Mouse (Mus musculus) myocyte (in vitro differentiated cells): ENCODE results near the gene Dpy19l1. TPM values are rescaled to one million over a fixed set of nuclear protein-coding genes. Genes with fewer than 3 reads are reported as not detected.

Source experiments
- H3K27me3 ChIP-seq: one replicate; pipeline ENCODE4 v1.6.1; 2011; ENCODE audit not compliant: control insufficient read depth, insufficient read depth, insufficient read length
- H3K36me3 ChIP-seq: one replicate; pipeline ENCODE4 v1.6.1; 2011; ENCODE audit not compliant: control insufficient read depth, insufficient read depth
- H3K4me2 ChIP-seq: one replicate; pipeline ENCODE4 v1.6.1; 2011; ENCODE audit warnings: low read depth, control low read depth
- H3K4me3 ChIP-seq: one replicate; pipeline ENCODE4 v1.5.1; 2011; ENCODE audit warnings: mild to moderate bottlenecking, control low read depth, moderate library complexity
- H3K79me2 ChIP-seq: one replicate; pipeline ENCODE4 v1.6.1; 2011; ENCODE audit not compliant: control insufficient read depth, insufficient read depth
- H3ac ChIP-seq: one replicate; pipeline ENCODE4 v1.6.1; 2011; ENCODE audit not compliant: control insufficient read depth, insufficient read length
- CEBPB ChIP-seq: IDR thresholded peaks from 2 replicates; pipeline ENCODE4 v1.6.1; 2011; ENCODE audit warnings: mild to moderate bottlenecking, moderate library complexity; ENCODE audit not compliant: poor library complexity, insufficient read depth, severe bottlenecking
- E2F4 ChIP-seq: IDR thresholded peaks from one replicate; pipeline ENCODE4 v1.6.1; 2011; ENCODE audit warnings: mild to moderate bottlenecking, control low read depth, moderate library complexity; ENCODE audit not compliant: insufficient read depth
- MAX ChIP-seq: IDR thresholded peaks from one replicate; pipeline ENCODE4 v1.6.1; 2011; ENCODE audit warnings: low read depth, mild to moderate bottlenecking, control low read depth
- MYOD1 ChIP-seq, 3 experiments: IDR thresholded peaks; one replicate each; pipeline ENCODE4 v1.6.1; 2011; ENCODE audit warnings: control low read depth in 2 of 3, low read depth in 2 of 3, mild to moderate bottlenecking in 2 of 3, moderate library complexity in 1 of 3; ENCODE audit not compliant: insufficient read length in 2 of 3, control insufficient read depth in 1 of 3
- MYOG ChIP-seq, 3 experiments: IDR thresholded peaks; one replicate each; pipeline ENCODE4 v1.6.1; 2011; ENCODE audit warnings: control low read depth in 2 of 3, low read depth in 2 of 3, mild to moderate bottlenecking in 2 of 3; ENCODE audit not compliant: insufficient read length in 2 of 3, control insufficient read depth in 1 of 3, insufficient read depth in 1 of 3
- POLR2A ChIP-seq: IDR thresholded peaks from one replicate; pipeline ENCODE4 v1.6.1; 2011; ENCODE audit warnings: low read depth, mild to moderate bottlenecking, control low read depth, moderate library complexity; ENCODE audit not compliant: insufficient read length
- POLR2AphosphoS2 ChIP-seq: IDR thresholded peaks from one replicate; pipeline ENCODE4 v1.6.1; 2011; ENCODE audit warnings: low read depth, control low read depth; ENCODE audit not compliant: insufficient read length
- REST ChIP-seq: IDR thresholded peaks from one replicate; pipeline ENCODE4 v1.6.1; 2011; ENCODE audit warnings: mild to moderate bottlenecking, control low read depth, moderate library complexity; ENCODE audit not compliant: insufficient read depth, insufficient read length
- SRF ChIP-seq: IDR thresholded peaks from one replicate; pipeline ENCODE4 v1.6.1; 2011; ENCODE audit warnings: low read depth; ENCODE audit not compliant: control insufficient read depth, insufficient read length
- TCF12 ChIP-seq: IDR thresholded peaks from one replicate; pipeline ENCODE4 v1.6.1; 2011; ENCODE audit warnings: mild to moderate bottlenecking, control low read depth; ENCODE audit not compliant: poor library complexity, insufficient read depth, severe bottlenecking
- TCF3 ChIP-seq: IDR thresholded peaks from one replicate; pipeline ENCODE4 v1.6.1; 2011; ENCODE audit warnings: low read depth, control low read depth; ENCODE audit not compliant: insufficient read length
- USF1 ChIP-seq: IDR thresholded peaks from one replicate; pipeline ENCODE4 v1.6.1; 2011; ENCODE audit warnings: low read depth, mild to moderate bottlenecking, control low read depth, moderate library complexity
- polyA plus RNA-seq: library from polyadenylated mRNA; unstranded; fragments of >200 nt; fragmentation: generic; extraction: Trizol; gene quantifications from one replicate; pipeline ENCODE4 v1.2.1, GENCODE M21; 2012; ENCODE audit warnings: missing spikeins

The Dpy19l1 gene
- polyA plus RNA-seq, 1 experiment = 17.3 TPM

- H3K36me3 ChIP-seq = no peaks in the 10 kb centered on the region
- no peaks in the 10 kb centered on the region for H3K27me3 ChIP-seq
- no peak overlapping the region for H3K4me3 ChIP-seq
- no peak overlapping the region for H3K4me2 ChIP-seq
- H3ac ChIP-seq = no peak overlapping the region
- TF ChIP-seq TCF12 (no peak), SRF (no peak), TCF3 (no peak), USF1 (no peak), POLR2A (no peak), MYOG (IDR thresholded peaks at IDR 0.05; ENCODE audit: control insufficient read depth in 1 of 3, insufficient read depth in 1 of 3, insufficient read length in 2 of 3, low read depth in 2 of 3) (no peak), POLR2AphosphoS2 (no peak), CEBPB (no peak), MYOD1 (IDR thresholded peaks at IDR 0.05; ENCODE audit: control insufficient read depth in 1 of 3, insufficient read length in 2 of 3, low read depth in 2 of 3) (no peak), REST (no peak), MAX (no peak), E2F4 (no peak)
- H3K79me2 ChIP-seq = no peaks in the 10 kb centered on the region
Observed at GRCm38 (mm10) chr9:24473824-24474223, 29.1 kb downstream of the Dpy19l1 start.

GRCm38 (mm10) chr9:24472514-24472913, 30.4 kb downstream of the Dpy19l1 start:
- no peaks in the 10 kb centered on the region for H3K27me3 ChIP-seq
- H3K4me3 ChIP-seq = no peak overlapping the region
- no peaks in the 10 kb centered on the region for H3K36me3 ChIP-seq
- TF ChIP-seq E2F4 = no peak
- no peak for TF ChIP-seq POLR2A
- no peak for TF ChIP-seq TCF3
- TF ChIP-seq MYOG (IDR thresholded peaks at IDR 0.05; ENCODE audit: control insufficient read depth in 1 of 3, insufficient read depth in 1 of 3, insufficient read length in 2 of 3, low read depth in 2 of 3) = no peak
- no peak for TF ChIP-seq POLR2AphosphoS2
- no peak for TF ChIP-seq MAX
- TF ChIP-seq REST = no peak
- no peak for TF ChIP-seq TCF12
- no peak for TF ChIP-seq USF1
- TF ChIP-seq MYOD1 (IDR thresholded peaks at IDR 0.05; ENCODE audit: control insufficient read depth in 1 of 3, insufficient read length in 2 of 3, low read depth in 2 of 3) = no peak
- no peaks in the 10 kb centered on the region for H3K79me2 ChIP-seq
- no peak overlapping the region for H3K4me2 ChIP-seq
- H3ac ChIP-seq = no peak overlapping the region

GRCm38 (mm10) chr9:24470166-24470565, 32.8 kb downstream of the Dpy19l1 start:
- Histone ChIP-seq H3ac (no peak overlapping the region), H3K4me2 (no peak overlapping the region), H3K27me3 (no peaks in the 10 kb centered on the region), H3K36me3 (no peaks in the 10 kb centered on the region), H3K79me2 (no peaks in the 10 kb centered on the region), H3K4me3 (no peak overlapping the region)
- no peak for TF ChIP-seq SRF
- TF ChIP-seq TCF3 = no peak
- no peak for TF ChIP-seq MAX
- TF ChIP-seq E2F4 = no peak
- no peak for TF ChIP-seq USF1
- no peak for TF ChIP-seq CEBPB

- Histone ChIP-seq H3K79me2 (no peaks in the 10 kb centered on the region), H3ac (no peak overlapping the region), H3K27me3 (no peaks in the 10 kb centered on the region), H3K36me3 (no peaks in the 10 kb centered on the region), H3K4me2 (no peak overlapping the region), H3K4me3 (no peak overlapping the region)
- TF ChIP-seq MAX (no peak), USF1 (no peak), MYOG (IDR thresholded peaks at IDR 0.05; ENCODE audit: control insufficient read depth in 1 of 3, insufficient read depth in 1 of 3, insufficient read length in 2 of 3, low read depth in 2 of 3) (no peak), POLR2A (no peak)
Observed at GRCm38 (mm10) chr9:24467186-24467585, 35.8 kb downstream of the Dpy19l1 start.

DNA sequence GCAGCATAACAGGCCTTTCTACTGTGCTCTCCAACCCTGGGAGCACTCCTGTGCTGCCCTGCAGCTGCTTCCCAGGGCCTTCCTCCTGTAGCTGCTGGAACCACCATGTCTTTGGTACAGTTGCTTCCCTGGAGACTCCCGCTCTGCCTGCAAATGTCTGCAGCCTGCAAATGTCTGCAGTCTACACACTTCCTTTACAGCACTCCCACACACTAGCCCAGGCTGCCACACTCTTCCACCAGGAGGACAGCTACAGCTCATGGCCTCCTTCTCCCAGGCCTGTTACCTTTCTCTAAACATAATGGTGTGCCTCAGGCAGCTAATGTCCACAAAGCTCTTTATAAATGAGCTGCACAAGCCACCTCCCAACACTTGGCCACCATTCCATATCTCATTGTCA, 36.3 kb downstream of the Dpy19l1 start:
- no peak overlapping the region for H3K4me2 ChIP-seq
- no peak for TF ChIP-seq CEBPB
- TF ChIP-seq POLR2AphosphoS2 = no peak
- no peak for TF ChIP-seq TCF3
- no peak for TF ChIP-seq SRF
- H3ac ChIP-seq = no peak overlapping the region
- H3K27me3 ChIP-seq = no peaks in the 10 kb centered on the region
- no peak overlapping the region for H3K4me3 ChIP-seq
- H3K36me3 ChIP-seq = no peaks in the 10 kb centered on the region
- no peaks in the 10 kb centered on the region for H3K79me2 ChIP-seq
